Mouse (Mus musculus) embryonic facial prominence, embryonic 13.5 days (tissue): ENCODE measurements at regions not wholly inside any gene's neighbourhood (a gene's known extent, or its start where the extent isn't known, plus 50 kb on each side); places are given as distances from the start of the nearest gene placed in this dataset.

Experiments used
- ATAC-seq: fragments of 200-750 bp; cut with Nextera tagmentation; 2 replicates; pipeline ENCODE4 v1.8.0; 2017; ENCODE audit warnings: low read depth; ENCODE audit not compliant: insufficient number of reproducible peaks, insufficient read depth, low FRiP score, low TSS enrichment
- H3K27ac ChIP-seq: fragments of 300-500 bp; sonication (generic); 2 replicates; pipeline ENCODE4 v1.5.1; 2015; ENCODE audit warnings: moderate library complexity, mild to moderate bottlenecking, inconsistent platforms
- H3K27me3 ChIP-seq: fragments of 300-500 bp; sonication (generic); 2 replicates; pipeline ENCODE4 v1.6.1; 2015; ENCODE audit warnings: mild to moderate bottlenecking, inconsistent platforms
- H3K36me3 ChIP-seq: fragments of 300-500 bp; sonication (generic); 2 replicates; pipeline ENCODE4 v1.6.1; 2015; ENCODE audit warnings: mild to moderate bottlenecking, inconsistent platforms
- H3K4me1 ChIP-seq: fragments of 300-500 bp; sonication (generic); 2 replicates; pipeline ENCODE4 v1.6.1; 2015; ENCODE audit warnings: inconsistent platforms
- H3K4me2 ChIP-seq: fragments of 300-500 bp; sonication (generic); 2 replicates; pipeline ENCODE4 v1.6.1; 2015; ENCODE audit warnings: moderate library complexity, mild to moderate bottlenecking, inconsistent platforms
- H3K4me3 ChIP-seq: fragments of 300-500 bp; sonication (generic); 2 replicates; pipeline ENCODE4 v1.5.1; 2015; ENCODE audit warnings: mild to moderate bottlenecking, inconsistent platforms
- H3K9ac ChIP-seq: fragments of 300-500 bp; sonication (generic); 2 replicates; pipeline ENCODE4 v1.6.1; 2015; ENCODE audit warnings: mild to moderate bottlenecking, inconsistent platforms
- H3K9me3 ChIP-seq: fragments of 300-500 bp; sonication (generic); 2 replicates; pipeline ENCODE4 v1.6.1; 2016; ENCODE audit warnings: inconsistent platforms
- WGBS: fragments of 180-500 bp; shearing (Covaris S2); methylation state at CpG from one replicate; pipeline ENCODE4 v1.1.7; 2015; ENCODE audit warnings: mixed read lengths; 5-methylcytosine and 5-hydroxymethylcytosine counted together

DNA sequence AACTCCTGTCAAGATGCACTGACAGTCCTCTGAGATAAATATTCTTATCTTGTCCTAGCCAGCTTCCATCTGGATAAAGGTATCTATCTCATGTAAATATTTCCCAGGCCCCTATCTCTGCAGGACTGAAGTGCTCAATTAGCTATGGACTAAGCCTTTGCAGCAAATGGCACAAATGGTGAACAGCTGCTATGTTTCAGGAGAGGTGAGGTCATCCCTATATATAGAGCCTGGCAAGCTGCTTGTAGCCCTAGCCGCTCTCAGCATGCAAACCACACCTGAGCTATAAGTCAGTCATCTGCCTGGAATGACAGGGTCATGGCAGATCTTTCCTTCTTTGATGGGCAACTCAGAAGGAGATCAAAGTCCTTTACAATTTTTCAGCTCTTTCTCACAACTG, 294.9 kb upstream of the Agtr1b start:
- 52% methylated on average over 1 of the region's 1 CpGs for WGBS
- no peaks in the 10 kb centered on the region for H3K27me3 ChIP-seq
- ATAC-seq, result no peak
- 0 out of 2 replicates have a peak, but pooled peaks cover 4% of the 10 kb centered on the region for H3K4me1 ChIP-seq
- no peak overlapping the region for H3K4me3 ChIP-seq
- no peak overlapping the region for H3K27ac ChIP-seq
- H3K9me3 ChIP-seq, result no peaks in the 10 kb centered on the region
- no peak overlapping the region for H3K4me2 ChIP-seq
- H3K36me3 ChIP-seq, result no peaks in the 10 kb centered on the region
- no peak overlapping the region for H3K9ac ChIP-seq

DNA sequence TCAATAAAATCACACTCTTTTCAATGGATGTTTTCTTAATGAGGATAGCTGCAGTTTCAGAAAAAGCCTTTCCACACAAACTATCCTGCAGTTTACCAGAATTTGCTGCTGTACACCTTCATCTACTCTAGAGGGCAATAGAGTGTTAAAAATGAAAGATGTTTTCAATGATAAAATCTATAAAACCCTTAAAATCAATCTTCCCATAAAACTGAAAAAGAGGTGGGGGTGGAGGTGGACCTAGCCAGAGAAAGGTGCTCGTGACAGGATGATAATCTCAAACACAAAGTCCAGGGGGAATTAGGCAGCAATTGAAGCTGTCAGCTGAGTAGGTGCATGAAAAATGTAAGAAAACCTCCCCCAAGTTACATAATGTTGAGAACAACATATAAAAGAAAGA, 288.4 kb upstream of the Agtr1b start:
- Histone ChIP-seq H3K27me3 (no peaks in the 10 kb centered on the region), H3K4me3 (no peak overlapping the region), H3K4me2 (no peak overlapping the region), H3K27ac (no peak overlapping the region), H3K9ac (no peak overlapping the region), H3K9me3 (no peaks in the 10 kb centered on the region), H3K36me3 (no peaks in the 10 kb centered on the region), H3K4me1 (no peaks in the 10 kb centered on the region)
- 3% methylated on average over 1 of the region's 1 CpGs for WGBS
- no peak for ATAC-seq
